In the genomic region with DNA sequence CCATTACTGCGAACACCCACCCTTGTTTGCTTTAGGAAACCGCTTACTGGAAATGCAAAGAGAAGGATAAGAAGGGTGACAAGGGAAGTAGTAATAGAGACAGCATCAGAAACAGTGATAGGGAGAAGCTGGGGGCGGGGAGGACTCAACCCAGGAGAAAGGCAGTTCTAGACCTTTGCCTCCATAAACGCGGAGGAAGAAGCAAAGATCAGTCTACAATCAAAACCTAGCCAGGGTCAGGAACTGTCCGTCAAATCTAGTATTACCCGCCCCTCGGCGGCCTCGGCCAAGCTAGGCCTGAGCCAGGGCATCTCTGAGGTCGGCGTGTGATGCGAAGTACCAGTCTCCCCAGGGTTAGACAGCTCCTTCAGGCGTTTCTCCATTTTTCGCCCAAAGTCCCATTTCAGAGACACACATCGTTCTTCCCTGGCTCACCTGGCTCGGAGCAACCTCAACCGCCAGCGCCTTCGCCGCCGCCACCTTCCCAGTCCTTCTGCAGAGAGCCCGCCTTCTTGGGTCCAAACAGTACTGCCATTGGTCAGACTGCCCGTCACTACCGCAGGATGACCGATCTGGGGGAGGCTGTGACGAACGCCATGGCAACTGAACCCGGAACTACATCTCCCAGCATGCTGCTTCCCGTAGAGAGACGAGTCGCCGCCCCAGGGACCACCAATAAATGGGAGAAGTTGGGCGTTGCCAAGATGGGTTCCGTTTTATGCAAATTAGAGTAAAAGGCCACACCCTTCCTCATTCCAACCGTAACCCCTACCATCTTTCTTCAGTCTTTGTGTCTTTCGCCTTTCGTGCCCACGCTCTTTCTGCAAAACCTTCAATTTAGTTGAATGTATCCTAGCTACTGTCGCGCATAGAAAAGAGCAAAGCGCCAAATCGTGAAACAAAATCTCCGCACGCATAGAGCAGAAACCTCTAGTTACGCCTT, we compare ENCODE assay signal across 7 mouse cellular contexts. TPM values are rescaled to one million over a fixed set of nuclear protein-coding genes. Genes with fewer than 3 reads are reported as not detected.
DNase-seq lines count a peak whose midpoint lies in the region; ATAC-seq lines count a peak whose summit lies in the region.

Cryzl1 (minus strand) TSS at position 853 of the 943 bp plus-strand sequence.

- peak; percentile 96 for ATAC-seq in intestine, embryonic 15.5 days

- peak within 1 kb of the TSS; percentile 90 for H3K4me3 ChIP-seq in intestine, embryonic 15.5 days (replicated peaks)
- peak within 1 kb of the TSS; percentile 92 for H3K4me3 ChIP-seq in midbrain, embryonic 10.5 days

- H3K36me3 ChIP-seq in intestine, embryonic 15.5 days, result no peaks in the 10 kb centered on the region
- 0 out of 2 replicates have a peak, but pooled peaks cover 7% of the 10 kb centered on the region for H3K36me3 ChIP-seq in midbrain, embryonic 10.5 days

- peaks cover 14% of the 10 kb centered on the region for H3K4me1 ChIP-seq in intestine, embryonic 15.5 days (replicated peaks)
- peaks cover 36% of the 10 kb centered on the region for H3K4me1 ChIP-seq in midbrain, embryonic 10.5 days

- H3K4me2 ChIP-seq in intestine, embryonic 15.5 days (replicated peaks), result peak within 1 kb of the TSS; percentile 82

- peak within 1 kb of the TSS; percentile 96 for H3K27ac ChIP-seq in intestine, embryonic 15.5 days
- H3K27ac ChIP-seq in midbrain, embryonic 10.5 days (replicated peaks), result peak within 1 kb of the TSS; percentile 97

- peak within 1 kb of the TSS; percentile 86 for H3K9ac ChIP-seq in intestine, embryonic 15.5 days

- WGBS in intestine, embryonic 15.5 days, result under 1% methylated on average over 46 of the region's 46 CpGs
- 1% methylated on average over 46 of the region's 46 CpGs for WGBS in midbrain, embryonic 10.5 days

- no peaks in the 10 kb centered on the region for H3K27me3 ChIP-seq in intestine, embryonic 15.5 days (replicated peaks)
- H3K27me3 ChIP-seq in midbrain, embryonic 10.5 days (ENCODE audit: low read depth, poor library complexity, severe bottlenecking), result no peaks in the 10 kb centered on the region

- intact Hi-C loops in gastrocnemius, postnatal 36 days (cut with DNase I), result loop anchor here (10.0 kb wide), 1 partner anchor 576 kb away; the partner anchor contains the start of gene Smim11
- intact Hi-C loops in left cerebral cortex, postnatal 25 days (cut with DNase I), result loop anchor here (2.0 to 10.0 kb wide), 2 partner anchors 188 to 576 kb away; partner anchors contain the start of gene Smim11

- DNase-seq in adrenal gland, adult 2 months, result peak; percentile 98
- peak; percentile 95 for DNase-seq in embryo, embryonic 11.5 days (ENCODE audit: low read depth, low spot score)
- DNase-seq in gastrocnemius, postnatal 36 days, result peak; percentile 96 to 98
- peak; percentile 98 to 100 for DNase-seq in left cerebral cortex, postnatal 25 days (ENCODE audit: low spot score in 2 of 2)
- DNase-seq in midbrain, embryonic 10.5 days (ENCODE audit: low spot score), result peak; percentile 98
- peak; percentile 91 for DNase-seq in right cerebral cortex, postnatal 4 days

- no peaks in the 10 kb centered on the region for H3K9me3 ChIP-seq in intestine, embryonic 15.5 days
- no peaks in the 10 kb centered on the region for H3K9me3 ChIP-seq in midbrain, embryonic 10.5 days (replicated peaks)

RNA-seq across cellular contexts. Expression of gene Cryzl1, which starts in this region (rescaled TPM):
- total RNA-seq in adrenal gland, adult 2 months (2021), result 10 to 100 TPM; 36.2 to 54.9 TPM
- 12.2 and 12.6 TPM in 2 replicates for polyA plus RNA-seq in adrenal gland, adult 2 months (2012; rRNA removed)
- 10 to 100 TPM; 12.7 to 17.0 TPM for total RNA-seq in gastrocnemius, postnatal 36 days (2021)
- 64.1 and 68.7 TPM in 2 replicates for polyA plus RNA-seq in intestine, embryonic 15.5 days (2015; fragmentation: Nextera tagmentation; extraction: Ambion mirVana)
- total RNA-seq in left cerebral cortex, postnatal 25 days (2021), result 100 to 1,000 TPM; 104 to 111 TPM
- 71.2 and 72.5 TPM in 2 replicates for polyA plus RNA-seq in midbrain, embryonic 10.5 days (2016; fragmentation: Nextera tagmentation; extraction: Ambion mirVana)

Comparison
In these comparisons a context has a peak if more than half of its experiments do, and no peak if none do; other contexts are left out.
1. Peak in every context shown above with its lines: DNase-seq, ATAC-seq, H3K4me3 ChIP-seq and H3K27ac ChIP-seq.